In the genomic region with DNA sequence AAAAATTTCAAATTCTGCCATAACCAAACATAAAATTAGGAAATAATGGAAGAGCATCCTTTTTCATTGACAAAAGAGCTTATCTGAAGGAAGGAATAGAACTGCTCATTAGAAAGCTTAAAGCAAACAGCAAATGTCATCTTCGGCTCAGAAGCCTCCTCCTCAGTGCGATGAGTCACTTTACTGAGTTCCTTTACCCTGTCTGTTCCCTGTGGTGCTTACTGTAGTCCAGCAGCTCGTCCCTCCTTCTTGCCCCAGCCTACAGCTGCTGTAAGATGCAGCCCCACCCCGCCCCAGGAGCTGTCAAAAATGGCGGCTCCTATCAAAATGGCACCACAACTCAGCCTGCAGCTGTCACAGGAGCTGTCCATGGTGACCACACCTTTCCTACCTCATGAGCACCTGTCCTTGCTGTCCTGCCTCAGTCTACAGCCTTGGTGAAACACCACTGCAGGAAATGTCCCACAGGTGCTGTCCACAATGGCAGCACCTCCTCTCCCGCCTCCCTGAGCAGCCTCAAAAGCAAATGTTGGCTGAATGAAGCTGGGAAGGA, we compare ENCODE assay signal across 33 mouse cellular contexts.
DNase-seq lines count a peak whose midpoint lies in the region; ATAC-seq and TF ChIP-seq lines count a peak whose summit lies in the region.
"Had no signal": no experiment of that assay in that cellular context is flagged by ENCODE, and none has a peak within 500 bp of the region (broad histone marks: within the 10 kb centered on the region; RNA-seq: fewer than 3 reads in every experiment).

No protein-coding gene starts in this region.

- no peak overlapping the region for H3K9ac ChIP-seq in midbrain, embryonic 15.5 days
- no peak overlapping the region for H3K9ac ChIP-seq in midbrain, embryonic 13.5 days (replicated peaks)
- H3K9ac ChIP-seq: forebrain, embryonic 12.5 days; hindbrain, embryonic 12.5 days; limb, embryonic 15.5 days; liver, embryonic 13.5 days; stomach, embryonic 15.5 days had no signal

- H3K27me3 ChIP-seq in midbrain, embryonic 15.5 days (replicated peaks) = no peaks in the 10 kb centered on the region
- H3K27me3 ChIP-seq in midbrain, embryonic 13.5 days = no peaks in the 10 kb centered on the region
- H3K27me3 ChIP-seq in C2C12 (ENCODE audit: control insufficient read depth, insufficient read depth, insufficient read length) = no peaks in the 10 kb centered on the region
- H3K27me3 ChIP-seq: forebrain, embryonic 12.5 days; hindbrain, embryonic 12.5 days; limb, embryonic 15.5 days; liver, embryonic 13.5 days; megakaryocyte, embryonic 14.5 days; Patski; stomach, embryonic 15.5 days had no signal

- TF ChIP-seq CTCF in C2C12 (IDR thresholded peaks at IDR 0.05; ENCODE audit: control insufficient read depth, insufficient read depth, insufficient read length) = no peak

- no peaks in the 10 kb centered on the region for H3K9me3 ChIP-seq in midbrain, embryonic 15.5 days
- no peaks in the 10 kb centered on the region for H3K9me3 ChIP-seq in midbrain, embryonic 13.5 days
- H3K9me3 ChIP-seq: forebrain, embryonic 12.5 days; G1E; hindbrain, embryonic 12.5 days; limb, embryonic 10.5 days; limb, embryonic 15.5 days; liver, embryonic 13.5 days; megakaryocyte, embryonic 14.5 days; stomach, embryonic 15.5 days had no signal

- no peak for ATAC-seq in midbrain, embryonic 15.5 days (replicated peaks)
- no peak for ATAC-seq in midbrain, embryonic 13.5 days
- ATAC-seq in erythroid progenitor cell, adult 5-6 weeks (replicated peaks; ENCODE audit: low FRiP score, poor library complexity, severe bottlenecking) = 0 out of 2 replicates have a peak, but pooled peaks have one; percentile 30
- ATAC-seq: intestine, embryonic 16.5 days; lung, postnatal 0 days; Patski had no signal

- no peak overlapping the region for H3K4me3 ChIP-seq in midbrain, embryonic 15.5 days
- no peak overlapping the region for H3K4me3 ChIP-seq in midbrain, embryonic 13.5 days (replicated peaks)
- H3K4me3 ChIP-seq in C2C12 (ENCODE audit: insufficient read depth, poor library complexity, severe bottlenecking) = no peak overlapping the region
- H3K4me3 ChIP-seq: erythroblast, embryonic 14.5 days; forebrain, embryonic 12.5 days; hindbrain, embryonic 12.5 days; limb, embryonic 10.5 days; limb, embryonic 15.5 days; liver, embryonic 13.5 days; megakaryocyte, embryonic 14.5 days; stomach, embryonic 15.5 days had no signal

- peaks cover 1% of the 10 kb centered on the region for H3K79me3 ChIP-seq in C2C12 (ENCODE audit: low read depth)

- no peak overlapping the region for H3ac ChIP-seq in C2C12 (ENCODE audit: control insufficient read depth, insufficient read length, low read depth)

- H3K4me2 ChIP-seq in midbrain, embryonic 15.5 days = no peak overlapping the region
- no peak overlapping the region for H3K4me2 ChIP-seq in midbrain, embryonic 13.5 days (replicated peaks)
- H3K4me2 ChIP-seq: forebrain, embryonic 12.5 days; heart, embryonic 11.5 days; hindbrain, embryonic 12.5 days; limb, embryonic 15.5 days; liver, embryonic 13.5 days; stomach, embryonic 15.5 days had no signal

- H3K36me3 ChIP-seq in midbrain, embryonic 15.5 days (replicated peaks) = 0 out of 2 replicates have a peak, but pooled peaks cover 8% of the 10 kb centered on the region
- peaks cover 18% of the 10 kb centered on the region for H3K36me3 ChIP-seq in midbrain, embryonic 13.5 days
- H3K36me3 ChIP-seq in C2C12 (ENCODE audit: control insufficient read depth, insufficient read depth) = peaks cover 30% of the 10 kb centered on the region

- WGBS in midbrain, embryonic 15.5 days = 85% methylated on average over 6 of the region's 6 CpGs
- WGBS in midbrain, embryonic 13.5 days = 76% methylated on average over 6 of the region's 6 CpGs

- H3K79me2 ChIP-seq in C2C12 (ENCODE audit: control insufficient read depth, insufficient read depth) = no peaks in the 10 kb centered on the region

- H3K4me1 ChIP-seq in midbrain, embryonic 15.5 days = no peaks in the 10 kb centered on the region
- H3K4me1 ChIP-seq in midbrain, embryonic 13.5 days (replicated peaks) = peaks cover 9% of the 10 kb centered on the region; the same call in 1 of the 2 replicates
- H3K4me1 ChIP-seq: forebrain, embryonic 12.5 days; limb, embryonic 10.5 days; limb, embryonic 15.5 days; stomach, embryonic 15.5 days had no signal

- 0 out of 2 replicates have a peak overlapping the region, but pooled peaks have one; percentile 19 for H3K27ac ChIP-seq in midbrain, embryonic 15.5 days
- no peak overlapping the region for H3K27ac ChIP-seq in midbrain, embryonic 13.5 days
- H3K27ac ChIP-seq: forebrain, embryonic 12.5 days; hindbrain, embryonic 12.5 days; kidney, postnatal 0 days; limb, embryonic 10.5 days; limb, embryonic 15.5 days; liver, embryonic 13.5 days; stomach, embryonic 15.5 days had no signal

- DNase-seq in R1 (ENCODE audit: low read depth, low spot score) = peak; percentile 57
- DNase-seq in retina, postnatal 1 day = no peak
- no peak for DNase-seq in spleen, postnatal 10 days (ENCODE audit: low spot score in 2 of 2)
- DNase-seq in adrenal gland, adult 18-20 months (ENCODE audit: low spot score in 2 of 2) = no peak
- DNase-seq: adrenal gland, adult 2 months; cerebellum, adult 11 months; cerebellum, postnatal 10 days; gastrocnemius, postnatal 25 days; heart, adult 18-20 months; heart, postnatal 36 days; kidney, adult 8-10 months; kidney, postnatal 4 days; liver, embryonic 13.5 days; lung, adult 18-20 months; lung, postnatal 4 days; thymus, postnatal 25 days had no signal

TF ChIP-seq in C2C12, 6 proteins besides CTCF, POLR2A, EP300 and RAD21:
- TF ChIP-seq MYOD1 (IDR thresholded peaks at IDR 0.05; ENCODE audit: control insufficient read depth, insufficient read length, low read depth) (peak; percentile 23), USF1 (IDR thresholded peaks at IDR 0.05; ENCODE audit: low read depth) (no peak)
